Mouse (Mus musculus) myocyte (in vitro differentiated cells): ENCODE data around the gene Fam117a.

Experiments used
- CEBPB ChIP-seq: IDR thresholded peaks from 2 replicates; pipeline ENCODE4 v1.6.1; 2011; ENCODE audit warnings: mild to moderate bottlenecking, moderate library complexity; ENCODE audit not compliant: poor library complexity, insufficient read depth, severe bottlenecking
- E2F4 ChIP-seq: IDR thresholded peaks from one replicate; pipeline ENCODE4 v1.6.1; 2011; ENCODE audit warnings: mild to moderate bottlenecking, control low read depth, moderate library complexity; ENCODE audit not compliant: insufficient read depth
- MAX ChIP-seq: IDR thresholded peaks from one replicate; pipeline ENCODE4 v1.6.1; 2011; ENCODE audit warnings: low read depth, mild to moderate bottlenecking, control low read depth
- MYOD1 ChIP-seq, 3 experiments: IDR thresholded peaks; one replicate each; pipeline ENCODE4 v1.6.1; 2011; ENCODE audit warnings: control low read depth in 2 of 3, low read depth in 2 of 3, mild to moderate bottlenecking in 2 of 3, moderate library complexity in 1 of 3; ENCODE audit not compliant: insufficient read length in 2 of 3, control insufficient read depth in 1 of 3
- MYOG ChIP-seq, 3 experiments: IDR thresholded peaks; one replicate each; pipeline ENCODE4 v1.6.1; 2011; ENCODE audit warnings: control low read depth in 2 of 3, low read depth in 2 of 3, mild to moderate bottlenecking in 2 of 3; ENCODE audit not compliant: insufficient read length in 2 of 3, control insufficient read depth in 1 of 3, insufficient read depth in 1 of 3
- POLR2A ChIP-seq: IDR thresholded peaks from one replicate; pipeline ENCODE4 v1.6.1; 2011; ENCODE audit warnings: low read depth, mild to moderate bottlenecking, control low read depth, moderate library complexity; ENCODE audit not compliant: insufficient read length
- POLR2AphosphoS2 ChIP-seq: IDR thresholded peaks from one replicate; pipeline ENCODE4 v1.6.1; 2011; ENCODE audit warnings: low read depth, control low read depth; ENCODE audit not compliant: insufficient read length
- REST ChIP-seq: IDR thresholded peaks from one replicate; pipeline ENCODE4 v1.6.1; 2011; ENCODE audit warnings: mild to moderate bottlenecking, control low read depth, moderate library complexity; ENCODE audit not compliant: insufficient read depth, insufficient read length
- SRF ChIP-seq: IDR thresholded peaks from one replicate; pipeline ENCODE4 v1.6.1; 2011; ENCODE audit warnings: low read depth; ENCODE audit not compliant: control insufficient read depth, insufficient read length
- TCF12 ChIP-seq: IDR thresholded peaks from one replicate; pipeline ENCODE4 v1.6.1; 2011; ENCODE audit warnings: mild to moderate bottlenecking, control low read depth; ENCODE audit not compliant: poor library complexity, insufficient read depth, severe bottlenecking
- TCF3 ChIP-seq: IDR thresholded peaks from one replicate; pipeline ENCODE4 v1.6.1; 2011; ENCODE audit warnings: low read depth, control low read depth; ENCODE audit not compliant: insufficient read length
- USF1 ChIP-seq: IDR thresholded peaks from one replicate; pipeline ENCODE4 v1.6.1; 2011; ENCODE audit warnings: low read depth, mild to moderate bottlenecking, control low read depth, moderate library complexity

DNA sequence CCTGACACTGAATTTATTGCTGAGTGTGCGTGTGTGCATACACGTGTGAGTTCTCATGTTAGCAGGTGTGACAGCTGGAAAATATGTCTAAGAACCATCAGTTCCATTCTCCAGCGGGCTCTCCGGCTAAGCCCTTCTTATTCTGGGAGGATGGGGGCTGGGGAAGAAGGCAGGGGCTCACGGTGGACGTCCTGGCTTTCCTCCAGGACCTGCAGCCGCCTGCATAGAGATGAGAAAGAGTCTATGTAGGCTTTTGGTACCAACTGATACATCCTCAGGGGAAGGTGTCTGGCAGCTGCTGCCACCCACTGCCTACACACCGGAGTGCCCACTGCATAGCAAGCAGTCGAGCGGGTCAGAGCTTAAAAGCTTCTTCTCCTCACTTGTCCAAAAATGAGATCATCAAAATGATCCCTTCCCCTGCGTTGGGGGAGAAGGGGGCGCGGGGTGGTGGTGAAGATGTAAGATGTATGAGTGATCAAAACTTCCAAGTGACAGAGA lies 62.8 kb downstream of the Fam117a start:
- TF ChIP-seq SRF (no peak), TCF12 (no peak), CEBPB (no peak), USF1 (no peak), MYOG (IDR thresholded peaks at IDR 0.05; ENCODE audit: control insufficient read depth in 1 of 3, insufficient read depth in 1 of 3, insufficient read length in 2 of 3, low read depth in 2 of 3) (no peak), TCF3 (no peak), REST (no peak), MAX (no peak), POLR2A (no peak), E2F4 (no peak), POLR2AphosphoS2 (no peak), MYOD1 (IDR thresholded peaks at IDR 0.05; ENCODE audit: control insufficient read depth in 1 of 3, insufficient read length in 2 of 3, low read depth in 2 of 3) (no peak)
